Mouse (Mus musculus): ENCODE results near the gene Pxylp1. TPM values are rescaled to one million over a fixed set of nuclear protein-coding genes. Genes with fewer than 3 reads are reported as not detected.
A peak's percentile ranks its signal among the peaks of the same experiment; 100 is the strongest.

Pxylp1 gene
- total RNA-seq, 4 experiments from 2014 or later, result 7.7 to 16.5 (median 12.9) TPM

DNA sequence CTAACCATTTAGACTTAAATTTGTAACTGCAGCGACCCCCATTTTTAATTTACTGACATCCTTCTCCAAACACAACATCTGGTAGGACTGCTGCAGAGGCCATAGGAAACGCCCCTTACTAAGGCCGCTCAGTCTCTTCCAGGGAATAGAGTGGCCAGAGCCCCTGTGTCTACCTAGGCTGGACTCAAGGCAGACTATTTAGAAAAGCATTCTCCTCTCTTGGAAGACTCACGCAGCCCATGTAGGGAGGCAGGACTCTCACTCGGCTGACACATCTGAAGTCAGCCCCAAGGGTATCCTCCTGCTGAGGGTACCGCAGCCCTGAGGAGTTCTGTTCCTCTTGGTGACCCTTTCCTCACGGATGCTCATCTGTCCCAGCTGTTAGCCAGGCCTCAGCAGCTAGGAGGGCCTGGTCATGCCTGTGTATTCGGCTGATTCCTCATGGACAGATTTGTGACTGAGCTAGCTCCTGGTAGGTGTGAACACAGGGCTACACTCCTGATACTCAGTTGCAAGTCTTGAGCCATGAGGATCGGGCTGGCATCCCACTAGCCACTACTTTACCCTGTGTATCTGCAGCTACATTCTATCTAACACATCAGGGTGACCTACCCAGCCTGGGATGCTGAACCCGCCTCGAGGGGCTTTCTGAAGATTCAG lies 73.5 kb downstream of the Pxylp1 start:
- no peak for DNase-seq

DNA sequence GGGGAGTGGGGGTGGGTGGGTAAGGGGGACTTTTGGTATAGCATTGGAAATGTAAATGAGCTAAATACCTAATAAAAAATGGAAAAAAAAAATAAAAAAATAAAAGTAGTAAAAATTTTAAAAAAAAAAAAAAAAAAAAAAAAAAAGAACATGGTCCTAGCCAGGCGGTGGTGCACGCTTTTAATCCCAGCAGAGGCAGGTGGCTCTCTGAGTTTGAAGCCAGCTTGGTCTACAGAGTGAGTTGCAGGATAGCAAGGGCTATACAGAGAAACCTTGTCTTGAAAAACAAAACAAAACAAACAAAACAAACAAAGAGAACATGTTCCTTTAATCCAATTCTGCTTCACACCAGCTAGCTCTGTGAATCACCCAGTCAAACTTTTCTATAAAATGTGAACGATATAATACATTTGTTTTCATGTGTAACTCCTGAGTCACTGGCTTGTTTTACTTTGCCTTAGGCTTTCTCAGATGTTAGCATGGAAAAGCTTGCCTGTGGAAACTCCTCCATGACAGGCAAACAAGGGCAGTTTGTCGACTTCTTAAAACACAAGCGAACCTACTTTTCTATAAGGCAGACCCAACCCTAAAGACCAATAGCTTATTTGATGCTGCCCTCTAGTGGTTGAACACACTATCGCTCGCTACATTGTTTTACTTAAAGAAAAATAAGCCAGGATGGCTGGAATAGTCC lies 74.2 kb downstream of the Pxylp1 start:
- DNase-seq, result no peak

DNA sequence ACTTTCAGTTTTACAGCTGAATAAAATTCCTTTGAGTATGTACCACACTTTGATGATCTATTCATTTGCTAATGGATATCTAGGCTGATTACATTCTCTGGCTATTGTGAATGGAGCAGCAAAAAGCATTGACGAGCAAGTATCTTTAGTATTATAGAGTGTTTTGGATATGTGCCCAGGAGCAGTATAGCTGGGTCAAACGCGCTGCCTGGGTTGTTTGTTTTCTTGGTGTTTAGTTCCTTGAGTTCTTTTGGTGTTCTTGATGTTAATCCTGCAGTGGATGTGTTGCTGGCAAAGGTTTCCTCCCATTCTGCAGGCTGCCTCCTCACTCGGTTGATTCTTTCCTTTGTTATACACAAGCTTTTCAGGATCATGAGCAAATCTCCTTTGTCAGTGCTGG lies 80.5 kb downstream of the Pxylp1 start:
- DNase-seq, result no peak

DNA sequence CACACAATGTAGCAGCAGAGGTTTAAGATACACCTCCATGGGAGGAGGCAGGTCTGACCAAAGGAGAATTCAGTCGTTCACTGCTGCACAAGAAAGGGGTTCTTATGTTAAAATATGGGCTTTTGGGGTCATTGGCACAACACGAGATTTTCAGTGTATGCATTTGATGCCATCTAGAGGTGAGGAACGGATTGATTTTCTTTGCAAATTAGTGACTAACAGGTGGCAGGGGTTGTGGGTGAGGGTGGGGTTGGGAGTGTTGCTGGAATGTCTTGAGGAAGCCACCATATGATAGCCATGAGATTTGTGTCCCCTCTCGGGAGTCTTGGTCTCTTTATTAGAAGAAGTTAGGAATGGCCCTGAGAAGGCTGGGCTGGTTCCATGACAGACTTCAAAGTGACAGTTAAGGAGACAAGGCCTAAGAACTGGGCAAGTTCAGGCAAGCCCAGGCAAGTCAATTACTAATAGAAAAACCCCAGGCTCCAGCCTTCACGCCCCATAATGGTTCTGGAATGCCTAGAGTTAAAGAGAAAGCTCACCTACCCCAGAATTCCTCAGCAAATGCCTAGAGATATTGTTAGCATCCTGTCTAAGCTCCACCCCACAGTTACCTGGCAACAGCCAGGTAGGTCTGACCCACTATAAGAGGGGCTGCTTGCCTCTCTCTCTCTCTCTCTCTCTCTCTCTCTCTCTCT lies 92.2 kb downstream of the Pxylp1 start:
- DNase-seq, result no peak

DNA sequence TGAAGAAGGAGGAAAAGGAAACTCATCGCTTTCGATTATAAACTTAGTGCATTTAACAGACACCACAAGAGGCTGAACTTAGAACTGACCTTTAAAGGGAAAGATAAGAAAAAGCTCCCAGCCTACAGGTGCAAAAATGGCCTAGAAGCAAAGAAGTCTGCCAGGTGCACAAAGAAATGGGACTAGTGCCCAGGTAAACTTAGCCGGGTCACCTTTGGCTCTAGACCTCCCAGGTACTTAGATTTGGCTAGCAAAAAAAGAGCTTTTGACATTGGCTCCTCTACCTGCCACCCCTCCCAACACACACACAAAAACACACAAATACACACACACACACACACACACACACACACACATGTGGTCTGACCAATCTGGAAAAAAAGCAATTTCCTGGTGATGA lies 95.2 kb downstream of the Pxylp1 start:
- DNase-seq, result no peak

DNA sequence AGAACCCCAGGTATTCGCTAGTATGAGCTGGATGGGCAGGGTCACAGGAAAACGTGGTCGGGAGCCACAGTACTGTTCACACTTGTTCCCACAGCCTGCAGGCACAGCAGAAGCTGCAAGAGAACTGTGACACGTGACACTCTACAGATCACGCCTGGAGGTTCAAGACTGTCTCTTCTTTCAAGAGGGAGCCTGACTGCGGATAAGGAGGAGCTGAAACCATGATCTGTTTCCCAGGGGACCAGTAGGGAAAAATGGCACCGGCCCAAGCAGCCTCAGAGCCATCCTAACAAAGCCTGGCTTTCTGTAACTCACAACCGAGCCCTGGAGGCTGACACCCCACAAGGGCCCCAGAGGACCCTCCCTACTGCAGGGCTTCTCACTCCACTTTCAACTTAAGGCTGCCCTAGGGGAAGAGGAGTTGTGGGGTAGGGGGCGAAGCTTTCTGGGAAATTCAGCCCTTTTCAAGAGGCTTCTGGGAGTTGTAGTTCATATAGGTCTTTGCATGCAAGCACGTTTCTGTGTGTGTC lies 97.0 kb downstream of the Pxylp1 start:
- no peak for DNase-seq

DNA sequence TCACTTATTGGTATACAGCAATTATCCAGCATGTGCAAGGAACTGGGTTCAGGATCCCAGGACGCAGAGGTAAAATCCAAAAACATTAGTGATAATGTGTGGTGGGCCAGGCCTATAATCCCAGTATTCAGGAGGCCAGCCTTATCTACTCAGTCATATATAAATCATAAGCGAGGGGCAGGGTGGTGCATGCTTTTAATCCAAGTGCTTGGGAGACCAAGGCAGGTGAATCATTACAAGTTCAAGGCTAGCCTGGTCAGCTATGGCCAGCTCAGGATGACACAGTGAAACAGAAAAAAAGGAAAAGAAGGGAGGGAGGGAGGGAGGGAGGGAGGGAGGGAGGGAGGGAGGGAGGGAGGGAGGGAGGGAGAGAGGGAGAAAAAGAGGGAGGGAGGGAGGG lies 97.9 kb downstream of the Pxylp1 start:
- peak; percentile 54 for DNase-seq

DNA sequence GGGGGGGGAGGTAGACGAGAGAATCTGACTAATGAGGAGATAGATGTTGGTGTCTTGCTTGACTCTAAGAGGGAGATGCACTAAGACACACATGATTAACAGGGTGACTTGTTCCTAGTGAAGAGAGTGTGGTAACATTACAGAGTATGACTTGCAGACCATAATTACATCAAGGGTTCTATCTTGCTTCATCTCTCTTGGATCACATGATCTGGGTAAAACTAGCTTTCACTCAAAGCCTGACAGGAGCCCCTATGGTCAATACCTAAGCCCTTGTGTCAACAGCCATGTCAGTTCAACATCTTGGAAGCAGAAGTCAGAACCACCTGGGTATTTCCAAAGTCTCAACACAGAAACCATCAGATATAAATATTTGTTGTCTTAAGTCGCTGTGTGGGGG lies 99.9 kb downstream of the Pxylp1 start:
- no peak for DNase-seq

DNA sequence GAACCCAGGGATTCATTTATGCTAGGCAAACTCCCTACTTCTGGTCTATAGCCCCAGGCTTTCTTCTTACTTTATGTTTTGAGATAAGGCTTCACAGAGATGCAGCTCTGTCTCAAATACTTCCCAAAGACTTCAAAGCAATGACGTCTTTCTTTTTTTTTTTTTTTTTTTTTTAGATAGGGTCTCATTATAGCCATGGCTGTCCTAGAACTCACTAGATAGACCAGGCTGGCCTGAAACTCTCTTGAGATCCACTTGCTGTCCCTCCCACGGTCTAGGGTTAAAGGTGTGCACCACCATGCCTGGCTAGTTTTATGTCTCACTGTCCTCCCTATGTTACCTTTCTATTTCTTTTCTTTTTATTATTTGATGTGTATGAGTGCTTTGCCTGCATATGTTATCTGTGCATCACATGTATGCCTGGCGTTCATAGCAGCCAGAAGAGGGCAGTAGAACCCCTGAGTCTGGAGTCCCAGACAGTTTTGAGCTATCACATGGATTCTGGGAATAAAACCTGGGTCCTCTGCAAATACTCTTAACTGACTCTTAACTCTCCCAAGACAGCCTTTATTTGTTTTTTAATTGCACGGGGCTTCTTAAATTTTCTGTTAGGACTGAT lies 102.0 kb downstream of the Pxylp1 start:
- no peak for DNase-seq

DNA sequence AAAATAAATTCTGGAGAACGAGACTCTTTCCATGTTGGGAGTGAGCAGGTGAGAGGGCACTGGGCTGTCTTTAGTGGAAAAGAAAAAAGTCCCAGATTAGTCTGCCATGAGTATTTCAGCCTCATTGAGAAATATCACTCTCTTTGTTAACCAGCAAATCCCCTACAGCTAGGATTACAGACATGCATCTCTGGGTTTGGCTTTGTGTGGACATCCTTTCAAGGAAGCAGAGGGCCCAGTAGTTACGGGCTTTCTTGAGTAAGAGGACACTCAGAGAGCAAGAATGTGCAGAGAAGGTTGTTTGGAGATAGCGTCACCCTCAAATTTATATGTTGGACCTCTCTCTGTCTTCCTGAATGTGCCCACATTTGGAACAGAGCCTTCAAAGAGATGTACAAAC lies 102.6 kb downstream of the Pxylp1 start:
- no peak for DNase-seq

DNA sequence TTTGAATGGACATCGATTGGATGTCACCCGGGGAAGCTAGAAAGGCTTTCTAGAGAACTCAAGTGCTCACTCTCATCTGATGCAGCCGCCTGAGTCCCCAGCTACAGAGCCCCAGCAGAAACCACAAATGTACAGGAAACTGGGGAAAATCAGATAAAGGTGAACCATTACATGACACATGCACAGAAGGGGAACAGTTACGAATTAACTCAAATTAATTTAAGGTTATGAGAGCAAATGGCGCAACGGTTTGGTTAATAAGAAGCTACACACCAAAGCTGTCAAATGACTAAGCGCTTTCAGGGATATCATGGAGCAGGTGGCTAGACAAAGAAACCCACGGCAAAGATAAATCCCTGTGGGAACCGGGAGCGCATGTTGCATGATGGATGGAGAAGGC lies 104.7 kb downstream of the Pxylp1 start:
- DNase-seq, result no peak

DNA sequence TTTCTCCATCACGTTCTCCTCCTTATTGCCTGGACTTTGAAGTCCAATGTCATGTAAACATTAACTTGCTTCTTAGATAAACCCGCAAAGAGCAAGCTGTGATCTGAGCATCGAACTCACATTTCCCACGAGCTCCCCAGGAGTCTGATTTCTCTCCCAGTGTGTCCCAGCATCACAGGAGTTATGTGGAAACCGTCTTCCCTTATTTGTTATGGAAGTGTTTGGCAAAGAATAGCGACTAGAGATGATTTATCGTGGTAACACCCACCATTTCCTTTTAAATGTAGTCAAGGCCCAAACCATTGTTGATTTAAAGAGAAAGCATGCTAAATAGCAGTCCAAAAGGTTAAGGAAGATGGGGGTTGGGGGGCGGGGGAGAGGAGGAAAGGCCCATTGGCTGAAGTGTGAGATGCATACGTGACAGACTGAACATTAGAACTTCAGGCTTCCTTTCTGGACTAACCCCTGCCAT lies 106.6 kb downstream of the Pxylp1 start:
- DNase-seq, result no peak

DNA sequence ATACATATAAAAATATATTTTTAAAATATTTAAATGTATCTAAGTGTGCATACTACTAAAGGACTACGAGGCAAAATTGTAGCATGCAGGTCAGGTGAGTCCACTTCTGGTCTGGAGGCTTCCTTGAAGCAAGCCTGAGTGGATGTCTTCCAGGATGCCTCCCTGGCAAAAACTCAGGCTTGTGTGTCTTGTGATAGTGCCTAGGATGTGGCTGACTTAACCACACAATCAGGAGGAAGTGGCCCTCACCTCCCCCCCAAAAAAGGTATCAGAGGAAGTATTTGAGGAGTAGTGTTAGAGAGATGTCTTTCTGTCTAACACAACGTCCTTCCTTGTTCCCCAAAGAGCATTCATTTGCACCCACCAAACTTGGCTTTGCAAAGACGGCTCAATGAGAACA lies 107.3 kb downstream of the Pxylp1 start:
- no peak for DNase-seq

DNA sequence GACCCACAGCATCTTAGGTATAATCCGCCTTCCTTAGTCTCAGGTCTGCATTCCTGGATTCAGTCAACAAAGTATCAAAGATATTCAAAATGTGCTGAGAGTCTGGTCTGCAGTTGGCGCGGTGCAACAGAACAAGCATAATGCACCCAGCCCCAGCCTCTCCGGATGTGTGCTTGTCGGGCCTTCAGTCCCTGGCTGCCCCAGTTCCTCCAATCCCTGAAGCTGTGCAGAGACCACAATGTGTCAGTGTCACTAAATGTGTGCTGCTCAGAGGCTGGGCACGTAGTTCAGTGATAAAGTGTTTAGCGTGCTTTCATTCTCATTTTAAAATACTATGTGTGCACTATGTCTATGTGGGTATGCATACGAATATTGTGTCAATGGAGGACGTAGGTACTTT lies 108.8 kb downstream of the Pxylp1 start:
- DNase-seq, result no peak

DNA sequence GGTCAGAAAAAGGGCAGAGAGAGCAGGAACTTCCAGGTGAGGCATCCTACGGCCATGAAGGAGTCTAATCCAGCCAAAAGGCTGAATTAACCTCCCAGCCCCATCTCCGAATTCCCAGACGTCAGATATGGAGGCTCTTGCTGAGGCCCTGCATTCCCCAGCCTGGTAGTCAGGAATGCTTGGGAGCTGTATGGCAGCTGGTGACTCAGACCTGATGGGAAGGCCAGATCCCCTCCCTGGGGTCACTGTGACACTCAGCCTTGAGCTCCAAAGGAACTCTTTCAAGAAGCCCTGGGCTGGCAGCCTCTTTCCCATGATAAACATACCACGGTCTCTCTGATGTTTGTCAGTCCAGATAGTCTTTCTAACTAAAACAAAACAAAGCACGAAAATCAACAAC lies 109.2 kb downstream of the Pxylp1 start:
- DNase-seq, result peak; percentile 72

DNA sequence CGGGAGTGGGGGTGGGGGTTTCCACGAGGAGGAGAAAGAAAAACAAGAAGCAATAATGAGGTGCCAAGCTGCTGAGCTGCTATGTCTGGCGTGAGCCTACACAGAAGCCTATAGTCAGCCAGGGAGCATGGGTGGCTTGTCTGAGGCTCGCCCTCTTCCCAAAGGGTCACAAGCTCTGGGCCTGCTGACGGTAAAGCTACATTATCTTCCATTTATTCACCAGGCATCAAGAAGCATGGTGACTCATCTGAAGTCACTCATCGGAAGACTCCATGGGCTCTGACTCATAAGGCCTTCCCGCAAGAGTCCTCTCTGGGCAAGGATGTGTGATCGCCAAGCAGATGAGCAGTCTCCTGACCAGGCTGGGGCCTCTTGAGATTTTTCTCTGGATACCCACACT lies 110.4 kb downstream of the Pxylp1 start:
- peak; percentile 56 for DNase-seq

Other genes with a start within 250 kb of the Pxylp1 start
- 10 to 100 TPM; 55.4 to 88.4 (median 70.5) TPM for gene Zbtb38, start 139.8 kb downstream of the Pxylp1 start, total RNA-seq (2022)
- under 1 TPM; 0.74 to 0.98 (median 0.85) TPM for gene Spsb4, start 126.2 kb upstream of the Pxylp1 start, total RNA-seq (2022)
- 100 to 1,000 TPM in 2 of 4 experiments, 10 to 100 TPM in 2; 76.3 to 126 (median 102) TPM for gene Slc25a36, start 218.5 kb upstream of the Pxylp1 start, total RNA-seq (2022)

All from adrenal gland, adult 8-10 months (tissue).